Mouse (Mus musculus) neural tube, embryonic 11.5 days (tissue): ENCODE results near the gene Gm7029. TPM values are rescaled to one million over a fixed set of nuclear protein-coding genes. Genes with fewer than 3 reads are reported as not detected.

ENCODE experiments used
- ATAC-seq: fragments of 200-750 bp; cut with Nextera tagmentation; 2 replicates; pipeline ENCODE4 v1.8.0; 2017; ENCODE audit warnings: moderate number of reproducible peaks, mild to moderate bottlenecking, moderate TSS enrichment, moderate library complexity; ENCODE audit not compliant: insufficient read depth, low FRiP score, low TSS enrichment
- DNase-seq: peaks from one replicate; pipeline ENCODE4 v3.0.0-alpha.2; 2015; ENCODE audit warnings: low spot score
- H3K27ac ChIP-seq: fragments of 300-500 bp; sonication (generic); 2 replicates; pipeline ENCODE4 v1.5.1; 2014; ENCODE audit warnings: low read depth, mild to moderate bottlenecking, low read length
- H3K27me3 ChIP-seq: fragments of 300-500 bp; sonication (generic); 2 replicates; pipeline ENCODE4 v1.6.1; 2014; ENCODE audit warnings: mild to moderate bottlenecking, low read length, mixed read lengths; ENCODE audit not compliant: control insufficient read depth, insufficient read depth
- H3K36me3 ChIP-seq: fragments of 300-500 bp; sonication (generic); 2 replicates; pipeline ENCODE4 v1.6.1; 2014; ENCODE audit warnings: mild to moderate bottlenecking, low read length, moderate library complexity, mixed read lengths; ENCODE audit not compliant: control insufficient read depth, insufficient read depth
- H3K4me1 ChIP-seq: fragments of 300-500 bp; sonication (generic); 2 replicates; pipeline ENCODE4 v1.6.1; 2014; ENCODE audit warnings: low read length, mixed read lengths; ENCODE audit not compliant: control insufficient read depth, insufficient read depth
- H3K4me2 ChIP-seq: fragments of 300-500 bp; sonication (generic); 2 replicates; pipeline ENCODE4 v1.6.1; 2014; ENCODE audit warnings: low read depth, mild to moderate bottlenecking, moderate library complexity
- H3K4me3 ChIP-seq: fragments of 300-500 bp; sonication (generic); 2 replicates; pipeline ENCODE4 v1.5.1; 2014; ENCODE audit warnings: low read depth, low read length
- H3K9ac ChIP-seq: fragments of 300-500 bp; sonication (generic); 2 replicates; pipeline ENCODE4 v1.6.1; 2014; ENCODE audit warnings: mild to moderate bottlenecking, low read length
- H3K9me3 ChIP-seq: fragments of 300-500 bp; sonication (generic); 2 replicates; pipeline ENCODE4 v1.6.1; 2016; ENCODE audit warnings: low read length; ENCODE audit not compliant: control insufficient read depth
- WGBS: fragments of 180-500 bp; shearing (Covaris S2); extraction: QIAGEN DNeasy Blood & Tissue Kit; methylation state at CpG from one replicate; pipeline ENCODE4 v1.1.7; 2014; 5-methylcytosine and 5-hydroxymethylcytosine counted together
- polyA plus RNA-seq: library from polyadenylated mRNA; unstranded; fragments of >200 nt; fragmentation: Nextera tagmentation; extraction: Ambion mirVana; gene quantifications from 2 replicates; pipeline ENCODE4 v1.2.1, GENCODE M21; 2014

Gene Gm7029
- polyA plus RNA-seq, 1 experiment from 2014 or later = not detected

- H3K27me3 ChIP-seq = no peaks in the 10 kb centered on the region
- WGBS = 73% methylated on average over 13 of the region's 13 CpGs
- H3K9ac ChIP-seq = no peak overlapping the region
- no peaks in the 10 kb centered on the region for H3K9me3 ChIP-seq
- ATAC-seq (no peak), DNase-seq (no peak)
- H3K27ac ChIP-seq = no peak overlapping the region
- H3K4me3 ChIP-seq = no peak overlapping the region; the same call in 1 of the 2 replicates
- H3K4me2 ChIP-seq = no peak overlapping the region; the same call in 1 of the 2 replicates
- peaks cover 23% of the 10 kb centered on the region for H3K36me3 ChIP-seq
- peaks cover 24% of the 10 kb centered on the region for H3K4me1 ChIP-seq
Observed at GRCm38 (mm10) chr17:33914969-33915391, 41.3 kb downstream of the Gm7029 start.

DNA sequence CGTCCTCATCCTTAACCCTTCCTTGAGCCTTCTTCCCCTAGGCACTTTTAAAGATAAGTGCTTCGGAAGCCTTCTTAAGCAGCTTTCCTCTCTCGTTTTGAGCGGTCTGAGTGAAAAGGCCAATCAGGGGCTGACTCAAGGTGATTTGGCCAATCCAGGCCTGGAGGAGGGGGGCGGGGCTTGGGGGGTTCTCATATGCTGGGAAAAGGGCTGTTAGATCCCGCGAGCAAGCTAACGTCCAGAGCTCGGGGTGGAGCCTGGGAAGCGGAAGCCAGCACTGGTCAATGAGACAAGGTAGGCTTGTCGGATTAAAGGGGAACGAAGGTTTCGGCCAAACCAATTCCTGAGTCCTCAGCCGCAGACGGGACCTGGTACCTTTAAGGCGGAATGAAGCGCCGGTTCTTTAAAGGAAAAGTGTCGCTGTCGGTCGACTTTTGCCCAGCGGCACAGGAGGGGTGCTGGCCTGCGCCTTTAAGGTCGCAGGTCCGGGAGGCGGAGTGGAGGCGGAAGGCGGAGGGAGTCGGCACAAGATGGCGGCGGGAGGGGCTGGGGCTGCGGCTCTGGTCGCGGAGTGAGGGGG is 42.1 kb downstream of the Gm7029 start, which contains the start of the genes Tapbp and Zbtb22:
Tapbp (plus strand) TSS at position 229 of the 580 bp plus-strand sequence.
Zbtb22 (plus strand) TSS at position 234 of the 580 bp plus-strand sequence.
- WGBS = under 1% methylated on average over 31 of the region's 34 CpGs
- Histone ChIP-seq H3K9ac (peak within 1 kb of the TSS; percentile 52), H3K27me3 (no peaks in the 10 kb centered on the region), H3K4me2 (peak within 1 kb of the TSS; percentile 54), H3K9me3 (no peaks in the 10 kb centered on the region), H3K4me3 (peak within 1 kb of the TSS; percentile 50), H3K27ac (0 out of 2 replicates have a peak within 1 kb of the TSS, but pooled peaks have one; percentile 63), H3K36me3 (peaks cover 23% of the 10 kb centered on the region), H3K4me1 (peaks cover 20% of the 10 kb centered on the region)
- ATAC-seq (peak; percentile 89), DNase-seq (peak; percentile 97)

- Histone ChIP-seq H3K9ac (peak overlapping the region; percentile 52), H3K27me3 (no peaks in the 10 kb centered on the region), H3K27ac (0 out of 2 replicates have a peak overlapping the region, but pooled peaks have one; percentile 63), H3K4me1 (peaks cover 20% of the 10 kb centered on the region), H3K4me2 (peak overlapping the region; percentile 54), H3K4me3 (peak overlapping the region; percentile 50), H3K36me3 (peaks cover 23% of the 10 kb centered on the region), H3K9me3 (no peaks in the 10 kb centered on the region)
- DNase-seq (no peak), ATAC-seq (peak; percentile 46)
- 1% methylated on average over 18 of the region's 20 CpGs for WGBS
Observed at GRCm38 (mm10) chr17:33916294-33916693, 42.7 kb downstream of the Gm7029 start.

DNA sequence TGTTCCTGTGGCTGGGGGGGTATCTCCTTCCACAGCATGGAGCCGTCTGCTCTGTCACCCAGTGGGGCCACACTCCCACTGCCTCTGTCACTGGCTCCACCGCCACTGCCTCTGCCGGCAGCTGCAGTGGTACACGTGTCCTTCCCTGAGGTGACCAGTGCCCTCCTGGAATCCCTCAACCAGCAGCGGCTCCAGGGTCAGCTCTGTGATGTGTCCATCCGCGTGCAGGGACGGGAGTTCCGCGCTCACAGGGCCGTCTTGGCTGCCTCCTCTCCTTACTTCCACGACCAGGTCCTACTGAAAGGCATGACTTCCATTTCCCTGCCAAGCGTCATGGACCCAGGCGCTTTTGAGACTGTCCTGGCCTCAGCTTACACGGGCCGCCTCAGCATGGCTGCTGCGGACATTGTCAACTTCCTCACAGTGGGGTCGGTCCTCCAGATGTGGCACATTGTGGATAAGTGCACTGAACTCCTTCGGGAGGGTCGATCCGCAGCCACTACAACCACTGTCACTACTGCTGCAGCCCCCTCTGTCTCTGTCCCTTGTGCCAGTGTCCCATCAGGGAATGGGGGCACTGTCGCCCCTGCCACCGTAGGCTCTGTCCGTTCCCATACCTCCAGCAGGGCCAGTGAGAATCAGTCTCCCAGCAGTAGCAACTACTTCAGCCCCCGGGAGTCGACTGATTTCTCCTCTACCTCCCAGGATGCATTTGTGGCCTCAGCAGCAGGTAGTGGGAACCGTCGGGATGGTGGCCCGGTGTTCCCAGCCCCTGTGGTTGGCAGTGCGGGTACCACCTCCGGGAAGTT is 43.4 kb downstream of the Gm7029 start:
- no peaks in the 10 kb centered on the region for H3K27me3 ChIP-seq
- peak overlapping the region; percentile 50 for H3K4me3 ChIP-seq
- H3K9ac ChIP-seq = no peak overlapping the region
- H3K27ac ChIP-seq = no peak overlapping the region
- peaks cover 17% of the 10 kb centered on the region for H3K36me3 ChIP-seq
- H3K4me2 ChIP-seq = peak overlapping the region; percentile 54
- H3K4me1 ChIP-seq = peaks cover 20% of the 10 kb centered on the region
- DNase-seq = no peak
- H3K9me3 ChIP-seq = no peaks in the 10 kb centered on the region
- ATAC-seq = no peak
- WGBS = 78% methylated on average over 31 of the region's 31 CpGs

GRCm38 (mm10) chr17:33917656-33918292 is 44.1 kb downstream of the Gm7029 start:
- no peaks in the 10 kb centered on the region for H3K27me3 ChIP-seq
- H3K36me3 ChIP-seq = peaks cover 11% of the 10 kb centered on the region
- 85% methylated on average over 18 of the region's 18 CpGs for WGBS
- no peak overlapping the region; the same call in 1 of the 2 replicates for H3K9ac ChIP-seq
- H3K9me3 ChIP-seq = no peaks in the 10 kb centered on the region
- H3K27ac ChIP-seq = no peak overlapping the region
- H3K4me2 ChIP-seq = no peak overlapping the region
- H3K4me1 ChIP-seq = peaks cover 20% of the 10 kb centered on the region
- no peak for ATAC-seq
- H3K4me3 ChIP-seq = 0 out of 2 replicates have a peak overlapping the region, but pooled peaks have one; percentile 6
- DNase-seq = no peak

DNA sequence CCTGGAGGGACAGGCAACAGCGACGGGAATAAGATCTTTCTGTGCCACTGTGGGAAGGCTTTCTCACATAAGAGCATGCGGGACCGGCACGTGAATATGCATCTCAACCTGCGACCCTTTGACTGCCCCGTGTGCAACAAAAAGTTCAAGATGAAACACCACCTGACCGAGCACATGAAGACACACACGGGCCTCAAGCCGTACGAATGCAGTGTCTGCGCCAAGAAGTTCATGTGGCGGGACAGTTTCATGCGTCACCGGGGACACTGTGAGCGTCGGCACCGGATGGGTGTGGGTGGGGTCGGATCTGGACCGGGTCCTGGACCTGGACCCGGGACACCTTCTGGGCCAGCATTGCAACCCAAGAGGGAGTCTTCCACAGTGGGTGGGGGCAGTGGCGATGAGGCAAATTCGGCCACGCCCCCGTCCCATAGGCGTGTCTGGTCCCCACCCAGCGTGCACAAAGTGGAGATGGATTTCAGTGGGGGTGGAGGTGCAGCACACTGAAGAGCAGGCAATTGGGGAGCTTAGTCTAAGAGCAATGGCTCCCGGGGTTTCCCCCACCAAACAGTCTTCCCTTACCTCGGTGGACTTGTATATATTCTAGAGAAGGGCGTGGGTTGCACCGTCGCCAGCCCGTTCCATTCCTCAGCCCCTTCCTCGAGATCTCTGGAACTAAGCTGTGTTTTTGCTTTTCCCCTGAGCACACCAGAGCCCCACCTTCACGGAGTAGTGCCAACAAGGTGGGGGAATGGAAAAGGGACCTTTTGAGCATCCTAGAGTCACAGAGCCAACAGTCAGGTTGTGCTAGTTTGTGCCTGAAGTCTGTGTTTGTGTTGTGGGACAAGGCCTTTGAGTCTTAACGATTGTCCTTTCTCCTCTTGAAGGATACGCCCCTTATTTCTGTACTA is 44.9 kb downstream of the Gm7029 start:
- DNase-seq (no peak), ATAC-seq (no peak)
- Histone ChIP-seq H3K4me3 (0 out of 2 replicates have a peak overlapping the region, but pooled peaks have one; percentile 6), H3K27ac (no peak overlapping the region), H3K9me3 (no peaks in the 10 kb centered on the region), H3K4me2 (peak overlapping the region; percentile 98), H3K4me1 (peaks cover 20% of the 10 kb centered on the region), H3K9ac (no peak overlapping the region; the same call in 1 of the 2 replicates), H3K36me3 (peaks cover 6% of the 10 kb centered on the region), H3K27me3 (no peaks in the 10 kb centered on the region)
- 60% methylated on average over 37 of the region's 37 CpGs for WGBS

DNA sequence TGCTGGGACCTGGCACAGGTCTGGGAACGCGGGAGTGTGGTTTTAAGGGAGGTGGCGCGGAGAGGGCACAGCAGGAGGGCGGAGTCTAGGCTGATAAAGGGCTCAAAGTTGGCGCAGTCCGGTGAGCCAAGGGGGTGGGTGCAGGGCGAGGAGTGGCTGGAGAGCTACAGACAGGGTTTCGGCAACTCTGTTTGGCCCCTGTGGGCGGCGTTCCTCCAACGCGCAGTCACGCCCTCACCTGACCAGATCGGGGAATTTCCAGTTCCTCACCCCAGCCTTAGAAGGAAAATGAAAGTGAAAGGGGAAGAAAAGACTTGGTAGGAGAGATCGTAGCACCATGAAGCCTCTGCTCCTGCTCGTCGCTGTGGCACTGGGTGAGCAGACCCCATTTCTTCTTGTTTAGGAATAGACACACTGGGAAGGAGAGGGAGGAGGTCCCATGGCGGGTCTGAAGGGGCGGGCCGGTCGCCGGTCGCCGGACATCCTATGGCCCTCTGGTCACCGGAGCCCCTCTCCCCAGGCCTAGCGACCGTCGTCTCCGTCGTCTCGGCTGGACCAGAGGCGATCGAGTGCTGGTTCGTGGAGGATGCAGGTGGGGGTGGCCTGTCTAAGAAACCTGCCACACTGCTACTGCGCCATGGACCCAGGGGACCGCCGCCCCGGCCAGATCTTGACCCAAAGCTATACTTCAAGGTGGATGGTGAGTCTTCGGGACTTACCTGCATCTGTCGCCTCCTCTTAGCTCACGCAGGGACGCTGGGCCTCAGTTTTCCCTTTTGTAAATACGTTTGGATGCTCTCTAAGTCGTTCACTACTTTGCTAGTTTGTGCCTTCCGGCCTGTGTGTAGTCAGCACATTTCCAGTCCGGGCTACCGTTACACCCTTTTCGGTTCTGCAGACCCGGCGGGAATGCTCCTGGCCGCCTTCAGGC is 46.0 kb downstream of the Gm7029 start:
- H3K27me3 ChIP-seq = no peaks in the 10 kb centered on the region
- DNase-seq = no peak
- under 1% methylated on average over 52 of the region's 52 CpGs for WGBS
- no peaks in the 10 kb centered on the region; the same call in 1 of the 2 replicates for H3K36me3 ChIP-seq
- H3K9me3 ChIP-seq = no peaks in the 10 kb centered on the region
- H3K4me2 ChIP-seq = peak overlapping the region; percentile 98
- H3K27ac ChIP-seq = 0 out of 2 replicates have a peak overlapping the region, but pooled peaks have one; percentile 56
- ATAC-seq = no peak
- H3K9ac ChIP-seq = peak overlapping the region; percentile 60
- H3K4me1 ChIP-seq = peaks cover 20% of the 10 kb centered on the region
- peak overlapping the region; percentile 43 for H3K4me3 ChIP-seq
